Mouse (Mus musculus) thymus, adult 2 months (tissue): ENCODE results near the gene Vmn1r101. TPM values are rescaled to one million over a fixed set of nuclear protein-coding genes. Genes with fewer than 3 reads are reported as not detected.
"Not testable (repeated sequence)": the region's sequence is repeated elsewhere in the genome, so short reads cannot be mapped to it uniquely, and the experiment has no call there.

ENCODE experiments used
- DNase-seq: peaks from one replicate; pipeline ENCODE4 v3.0.0; 2021
- H3K27ac ChIP-seq: fragments of 200-500 bp; 2 replicates; pipeline ENCODE4 v1.5.1; 2012; ENCODE audit warnings: low read length, control low read depth; ENCODE audit not compliant: control insufficient read depth, insufficient read depth
- H3K27me3 ChIP-seq: fragments of 200-500 bp; 2 replicates; pipeline ENCODE4 v1.6.1; 2012; ENCODE audit warnings: mild to moderate bottlenecking, low read length, moderate library complexity, mixed read lengths; ENCODE audit not compliant: control insufficient read depth, insufficient read depth
- H3K36me3 ChIP-seq: fragments of 200-500 bp; 2 replicates; pipeline ENCODE4 v1.6.1; 2012; ENCODE audit warnings: mild to moderate bottlenecking, low read length, moderate library complexity; ENCODE audit not compliant: control insufficient read depth, insufficient read depth
- H3K4me1 ChIP-seq: fragments of 200-500 bp; replicated peaks from 2 replicates; pipeline ENCODE4 v1.6.1; 2012; ENCODE audit warnings: low read length; ENCODE audit not compliant: control insufficient read depth, insufficient read depth
- H3K4me3 ChIP-seq: fragments of 200-500 bp; 2 replicates; pipeline ENCODE4 v1.5.1; 2012; ENCODE audit warnings: mild to moderate bottlenecking, low read length, control low read depth, moderate library complexity; ENCODE audit not compliant: control insufficient read depth, insufficient read depth
- WGBS: fragments of 180-500 bp; shearing (Covaris S2); methylation state at CpG from one replicate; pipeline ENCODE4 v1.1.7; 2018; 5-methylcytosine and 5-hydroxymethylcytosine counted together
- polyA plus RNA-seq: library from polyadenylated mRNA; depleted of rRNA; stranded (reverse); fragments of >200 nt; gene quantifications from 2 replicates; pipeline ENCODE4 v1.2.3, GENCODE M21; 2012; rRNA removed

Gene Vmn1r101
- polyA plus RNA-seq, result not detected in 2 replicates

GRCm38 (mm10) chr7:20442493-20442892 lies at the start of gene Vmn1r101:
Vmn1r101 (minus strand) TSS chr7:20442593.
- not testable (repeated sequence) for H3K27ac ChIP-seq, H3K27me3 ChIP-seq, H3K4me1 ChIP-seq, H3K36me3 ChIP-seq, DNase-seq, H3K4me3 ChIP-seq
- WGBS, result no CpG with 5 or more reads among the region's 2 CpGs

DNA sequence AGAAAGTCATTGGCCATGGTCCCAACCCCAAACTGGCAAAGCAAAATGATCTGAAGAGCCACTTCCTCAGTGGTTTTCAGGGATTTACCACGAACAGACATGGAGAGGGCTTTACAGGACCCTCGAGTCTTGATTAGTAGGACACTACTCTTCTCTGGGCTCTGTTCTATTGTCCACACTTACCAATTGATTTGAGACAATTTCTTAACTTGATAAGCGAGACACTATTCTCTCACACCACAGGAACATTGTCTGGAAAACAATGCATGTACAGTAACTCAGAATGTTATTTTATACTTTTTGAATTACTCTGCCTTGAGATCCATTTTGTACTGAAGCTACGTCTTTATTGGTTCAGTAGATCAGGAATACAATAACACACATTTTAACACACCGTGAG lies 32.4 kb upstream of the Vmn1r101 start, which contains the start of gene Gm10670:
Gm10670 (minus strand) TSS at position 101 of the 400 bp plus-strand sequence.
- not testable (repeated sequence) for H3K4me1 ChIP-seq, H3K27me3 ChIP-seq, H3K4me3 ChIP-seq, DNase-seq, H3K27ac ChIP-seq, H3K36me3 ChIP-seq
- WGBS, result no CpG with 5 or more reads among the region's 5 CpGs

GRCm38 (mm10) chr7:20417642-20418041 lies 24.8 kb downstream of the Vmn1r101 start, which contains the start of gene Vmn1r100:
Vmn1r100 (plus strand) TSS chr7:20417942.
- not testable (repeated sequence) for H3K36me3 ChIP-seq
- WGBS, result no CpG with 5 or more reads among the region's 3 CpGs

More at GRCm38 (mm10) chr7:20417642-20418041, 24.8 kb downstream of the Vmn1r101 start, which contains the start of gene Vmn1r100:
- not testable (repeated sequence) for H3K4me1 ChIP-seq, H3K27ac ChIP-seq, H3K4me3 ChIP-seq, H3K27me3 ChIP-seq, DNase-seq

Other genes with a start within 250 kb of the Vmn1r101 start
- not detected in 2 replicates for gene Vmn1r95, start 248.9 kb downstream of the Vmn1r101 start, polyA plus RNA-seq
- not detected in 2 replicates for gene Gm6164, start 237.0 kb downstream of the Vmn1r101 start, polyA plus RNA-seq
- not detected in 2 replicates for gene Gm4498, start 208.8 kb downstream of the Vmn1r101 start, polyA plus RNA-seq
- not detected in 2 replicates for gene Gm5890, start 179.8 kb downstream of the Vmn1r101 start, polyA plus RNA-seq
- gene Gm4133, start 108.5 kb downstream of the Vmn1r101 start, polyA plus RNA-seq, result not detected in 2 replicates
- not detected in 2 replicates for gene Gm5728, start 67.2 kb downstream of the Vmn1r101 start, polyA plus RNA-seq
- gene Vmn1r100, start 24.7 kb downstream of the Vmn1r101 start, polyA plus RNA-seq, result not detected in 2 replicates
- not detected in 2 replicates for gene Gm10670, start 32.3 kb upstream of the Vmn1r101 start, polyA plus RNA-seq
- not detected in 2 replicates for gene Vmn1r103, start 67.9 kb upstream of the Vmn1r101 start, polyA plus RNA-seq
- not detected in 2 replicates for gene Vmn1r104, start 91.2 kb upstream of the Vmn1r101 start, polyA plus RNA-seq
- not detected in 2 replicates for gene Gm5726, start 103.2 kb upstream of the Vmn1r101 start, polyA plus RNA-seq
- gene Gm4141, start 133.6 kb upstream of the Vmn1r101 start, polyA plus RNA-seq, result not detected in 2 replicates
- gene Gm4513, start 156.4 kb upstream of the Vmn1r101 start, polyA plus RNA-seq, result not detected in 2 replicates
- gene Vmn1r107, start 226.3 kb upstream of the Vmn1r101 start, polyA plus RNA-seq, result not detected in 2 replicates